Mouse (Mus musculus): ENCODE data around the gene Tnnc2. TPM values are rescaled to one million over a fixed set of nuclear protein-coding genes. Genes with fewer than 3 reads are reported as not detected.
A peak's percentile ranks its signal among the peaks of the same experiment; 100 is the strongest.

The Tnnc2 gene
- polyA plus RNA-seq, 1 experiment from 2014 or later, result 1.0 TPM

DNA sequence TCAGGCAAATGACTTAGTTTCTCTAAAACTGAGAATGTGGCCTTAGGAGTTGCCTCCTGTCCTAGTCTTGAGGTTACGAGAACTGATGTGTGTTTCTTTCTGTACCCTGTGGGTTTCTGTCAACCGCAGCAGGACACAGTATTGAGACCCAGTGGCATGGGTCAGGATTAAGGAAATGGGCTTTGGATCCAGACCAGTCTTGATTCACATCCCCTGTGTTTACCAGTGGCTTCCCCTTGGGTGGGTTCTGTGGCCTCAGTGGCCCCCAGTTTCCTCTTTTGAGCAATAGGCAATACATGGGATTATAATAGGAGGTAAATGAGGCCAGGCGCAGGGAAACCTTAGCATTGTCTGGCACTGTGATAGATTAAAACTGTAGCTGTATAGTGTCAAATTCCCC is 7.3 kb upstream of the Tnnc2 start:
- H3K27me3 ChIP-seq (ENCODE audit: insufficient read depth, low read length), result no peaks in the 10 kb centered on the region
- DNase-seq (ENCODE audit: low spot score) (no peak), ATAC-seq (replicated peaks; ENCODE audit: low FRiP score, low read depth) (no peak)
- TF ChIP-seq CTCF (IDR thresholded peaks at IDR 0.05; ENCODE audit: low read depth), result no peak
- H3K4me1 ChIP-seq (replicated peaks; ENCODE audit: insufficient read depth, low read length), result no peaks in the 10 kb centered on the region; the same call in 1 of the 2 replicates
- H3K27ac ChIP-seq, result peak overlapping the region; percentile 90
- H3K4me3 ChIP-seq (replicated peaks; ENCODE audit: low read depth, low read length), result peak overlapping the region; percentile 67; the same call in 1 of the 2 replicates
- H3K9me3 ChIP-seq (replicated peaks; ENCODE audit: low read length), result no peaks in the 10 kb centered on the region
- peaks cover 16% of the 10 kb centered on the region for H3K36me3 ChIP-seq (ENCODE audit: insufficient read depth, low read length)
- WGBS, result 75% methylated on average over 3 of the region's 3 CpGs
- peak overlapping the region; percentile 75 for H3K4me2 ChIP-seq (ENCODE audit: low read length)
- 0 out of 2 replicates have a peak overlapping the region, but pooled peaks have one; percentile 76 for H3K9ac ChIP-seq (ENCODE audit: low read depth, low read length)

DNA sequence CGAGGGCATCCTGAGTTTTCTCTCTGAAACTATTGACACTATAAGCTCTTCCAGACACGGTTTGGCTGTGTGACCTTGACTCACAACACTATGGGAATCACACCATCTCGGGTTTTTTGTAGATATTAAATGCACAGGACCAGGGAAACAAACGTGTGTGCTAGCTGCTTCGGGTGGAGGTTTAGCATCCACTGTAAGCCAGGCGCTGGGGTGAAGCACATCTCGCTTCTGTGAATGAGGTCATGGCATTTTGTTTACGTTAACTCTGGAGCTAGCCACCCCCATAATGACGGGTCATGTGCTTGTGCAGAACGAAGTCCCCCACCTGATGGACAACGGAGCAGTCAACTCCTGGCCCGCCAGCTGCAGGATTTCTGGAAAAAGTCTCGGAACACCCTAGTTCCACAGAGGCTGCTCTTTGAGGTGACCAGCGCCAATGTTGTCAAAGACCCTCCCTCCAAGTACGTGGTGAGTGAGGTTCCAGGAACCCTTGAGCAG is 6.7 kb upstream of the Tnnc2 start:
- no peaks in the 10 kb centered on the region for H3K27me3 ChIP-seq (ENCODE audit: insufficient read depth, low read length)
- H3K9ac ChIP-seq (ENCODE audit: low read depth, low read length), result peak overlapping the region; percentile 76
- ATAC-seq (replicated peaks; ENCODE audit: low FRiP score, low read depth) (no peak), DNase-seq (ENCODE audit: low spot score) (peak; percentile 51)
- 6% methylated on average over 15 of the region's 15 CpGs for WGBS
- peak overlapping the region; percentile 90 for H3K27ac ChIP-seq
- H3K4me2 ChIP-seq (ENCODE audit: low read length), result peak overlapping the region; percentile 75
- no peaks in the 10 kb centered on the region; the same call in 1 of the 2 replicates for H3K4me1 ChIP-seq (replicated peaks; ENCODE audit: insufficient read depth, low read length)
- no peaks in the 10 kb centered on the region for H3K9me3 ChIP-seq (replicated peaks; ENCODE audit: low read length)
- peaks cover 10% of the 10 kb centered on the region; the same call in 1 of the 2 replicates for H3K36me3 ChIP-seq (ENCODE audit: insufficient read depth, low read length)
- TF ChIP-seq CTCF (IDR thresholded peaks at IDR 0.05; ENCODE audit: low read depth), result no peak
- peak overlapping the region; percentile 67 for H3K4me3 ChIP-seq (replicated peaks; ENCODE audit: low read depth, low read length)

DNA sequence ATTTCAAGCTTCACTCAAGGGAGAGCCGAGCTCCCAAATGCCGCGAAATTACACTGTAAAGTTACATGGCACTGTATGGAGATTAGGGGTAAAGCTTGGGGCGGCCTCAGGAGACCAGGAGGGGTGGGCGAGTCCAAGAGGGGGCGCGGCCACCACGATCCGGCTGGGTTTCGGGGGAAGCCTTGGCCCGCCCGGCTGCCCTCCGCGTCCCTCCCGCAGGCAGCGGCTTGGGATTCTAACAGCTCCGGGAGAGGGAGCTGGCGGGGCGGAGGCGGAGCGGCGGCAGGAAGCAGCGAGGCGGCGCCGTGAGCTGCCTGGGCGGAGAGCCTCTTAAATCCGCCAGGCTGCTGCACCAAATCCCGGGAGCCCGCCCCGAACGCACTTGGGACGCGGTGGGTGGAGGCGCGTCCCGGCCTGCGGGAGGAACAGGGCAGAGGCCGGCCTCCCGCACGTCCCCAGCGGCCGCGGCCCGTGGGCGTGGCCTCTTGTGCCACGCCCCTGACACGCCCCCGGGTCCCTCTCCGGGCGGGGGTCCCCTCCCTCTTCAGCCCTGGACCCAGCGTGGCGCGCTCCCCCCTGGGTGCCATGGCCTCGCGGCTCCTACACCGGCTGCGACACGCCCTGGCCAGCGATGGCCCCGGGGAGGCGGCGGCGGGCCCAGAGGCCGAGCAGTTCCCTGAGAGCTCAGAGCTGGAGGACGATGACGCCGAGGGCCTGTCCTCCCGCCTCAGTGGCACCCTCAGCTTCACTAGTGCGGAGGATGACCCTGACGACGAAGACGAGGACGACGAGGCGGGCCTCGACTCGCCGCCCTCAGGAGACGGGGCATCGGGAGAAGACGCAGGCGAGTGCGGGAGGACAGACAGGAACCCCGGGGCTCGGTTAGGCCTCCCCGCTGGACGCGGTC is 6.0 kb upstream of the Tnnc2 start, which contains the start of gene Snx21:
Gene Snx21, plus strand, starts transcription at position 343 of the 907 bp plus-strand sequence.
- Histone ChIP-seq H3K4me3 (replicated peaks; ENCODE audit: low read depth, low read length) (peak within 1 kb of the TSS; percentile 67), H3K9ac (ENCODE audit: low read depth, low read length) (peak within 1 kb of the TSS; percentile 76), H3K4me2 (ENCODE audit: low read length) (peak within 1 kb of the TSS; percentile 75), H3K4me1 (replicated peaks; ENCODE audit: insufficient read depth, low read length) (no peaks in the 10 kb centered on the region; the same call in 1 of the 2 replicates), H3K36me3 (ENCODE audit: insufficient read depth, low read length) (peaks cover 4% of the 10 kb centered on the region; the same call in 1 of the 2 replicates), H3K27ac (peak within 1 kb of the TSS; percentile 90), H3K9me3 (replicated peaks; ENCODE audit: low read length) (no peaks in the 10 kb centered on the region), H3K27me3 (ENCODE audit: insufficient read depth, low read length) (no peaks in the 10 kb centered on the region)
- WGBS, result under 1% methylated on average over 75 of the region's 89 CpGs
- peak; percentile 87 for ATAC-seq (replicated peaks; ENCODE audit: low FRiP score, low read depth)
- TF ChIP-seq CTCF (IDR thresholded peaks at IDR 0.05; ENCODE audit: low read depth), result peak; percentile 65
- DNase-seq (ENCODE audit: low spot score), result peak; percentile 92

DNA sequence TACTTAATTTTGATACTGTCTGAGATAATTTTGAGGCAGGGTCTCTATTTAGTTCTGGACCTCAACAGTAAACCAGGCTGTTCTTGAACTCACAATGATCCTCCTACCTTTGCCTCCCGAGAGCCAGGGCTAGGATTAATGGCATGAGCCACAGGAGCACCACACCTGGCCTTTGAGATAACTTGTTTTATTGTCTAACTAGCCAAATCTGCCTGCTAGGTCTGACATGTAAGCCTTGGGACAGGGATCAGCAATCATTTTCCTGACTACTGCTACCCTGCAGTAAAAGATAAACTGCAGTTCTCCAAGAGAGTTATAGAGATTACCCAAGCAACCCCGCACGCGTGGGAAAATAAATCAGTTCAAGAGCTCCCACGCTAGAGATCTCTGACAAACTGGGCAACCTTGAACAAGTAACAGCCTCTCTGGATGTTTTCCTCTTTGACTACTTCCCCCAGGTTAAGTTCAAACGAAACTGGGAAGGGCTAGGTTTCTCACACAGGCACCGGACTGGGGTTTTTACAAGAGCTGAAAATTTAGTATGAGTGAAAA is 5.2 kb upstream of the Tnnc2 start:
- no peaks in the 10 kb centered on the region for H3K36me3 ChIP-seq (ENCODE audit: insufficient read depth, low read length)
- no peaks in the 10 kb centered on the region; the same call in 1 of the 2 replicates for H3K4me1 ChIP-seq (replicated peaks; ENCODE audit: insufficient read depth, low read length)
- peak overlapping the region; percentile 67 for H3K4me3 ChIP-seq (replicated peaks; ENCODE audit: low read depth, low read length)
- H3K9ac ChIP-seq (ENCODE audit: low read depth, low read length), result peak overlapping the region; percentile 76
- H3K9me3 ChIP-seq (replicated peaks; ENCODE audit: low read length), result no peaks in the 10 kb centered on the region
- no peaks in the 10 kb centered on the region for H3K27me3 ChIP-seq (ENCODE audit: insufficient read depth, low read length)
- TF ChIP-seq CTCF (IDR thresholded peaks at IDR 0.05; ENCODE audit: low read depth), result no peak
- 3% methylated on average over 7 of the region's 7 CpGs for WGBS
- H3K4me2 ChIP-seq (ENCODE audit: low read length), result peak overlapping the region; percentile 75
- no peak for DNase-seq (ENCODE audit: low spot score)
- H3K27ac ChIP-seq, result peak overlapping the region; percentile 90
- no peak for ATAC-seq (replicated peaks; ENCODE audit: low FRiP score, low read depth)

DNA sequence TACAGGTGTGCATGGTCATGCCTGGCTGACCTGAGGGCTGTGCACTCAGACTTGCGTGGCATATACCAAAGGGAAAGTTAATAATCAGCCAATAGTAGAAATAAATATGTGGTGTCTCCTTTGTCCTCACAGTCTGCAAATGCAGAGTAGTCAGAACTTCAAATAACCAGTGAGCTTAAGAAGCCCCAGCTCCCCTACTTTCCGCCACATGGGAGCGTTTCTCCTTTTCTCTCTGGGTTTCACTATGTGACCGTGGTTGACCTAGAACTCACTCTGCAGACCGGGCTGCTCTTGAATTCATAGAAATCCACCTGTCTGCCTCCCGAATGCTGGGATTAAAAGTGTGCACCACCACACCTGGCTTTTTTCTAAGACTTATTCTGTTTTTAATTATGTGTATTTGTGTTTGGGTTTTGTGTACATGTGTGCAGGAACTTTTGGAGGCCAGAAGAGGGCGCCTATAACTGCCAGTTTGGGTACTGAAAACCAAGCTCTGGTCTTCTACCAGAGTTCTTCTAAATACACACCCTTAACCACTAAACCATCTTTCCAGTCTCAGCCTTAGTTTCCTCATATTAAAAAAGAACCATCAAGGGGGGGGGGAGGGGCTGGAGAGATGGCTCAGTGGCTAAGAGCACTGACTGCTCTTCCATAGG is 4.3 kb upstream of the Tnnc2 start:
- Histone ChIP-seq H3K4me2 (ENCODE audit: low read length) (no peak overlapping the region), H3K9ac (ENCODE audit: low read depth, low read length) (no peak overlapping the region), H3K27me3 (ENCODE audit: insufficient read depth, low read length) (no peaks in the 10 kb centered on the region), H3K9me3 (replicated peaks; ENCODE audit: low read length) (no peaks in the 10 kb centered on the region), H3K27ac (no peak overlapping the region), H3K4me1 (replicated peaks; ENCODE audit: insufficient read depth, low read length) (no peaks in the 10 kb centered on the region; the same call in 1 of the 2 replicates), H3K36me3 (ENCODE audit: insufficient read depth, low read length) (no peaks in the 10 kb centered on the region), H3K4me3 (replicated peaks; ENCODE audit: low read depth, low read length) (no peak overlapping the region)
- DNase-seq (ENCODE audit: low spot score), result peak; percentile 60
- ATAC-seq (replicated peaks; ENCODE audit: low FRiP score, low read depth), result no peak
- 70% methylated on average over 7 of the region's 7 CpGs for WGBS
- peak; percentile 62 for TF ChIP-seq CTCF (IDR thresholded peaks at IDR 0.05; ENCODE audit: low read depth)

DNA sequence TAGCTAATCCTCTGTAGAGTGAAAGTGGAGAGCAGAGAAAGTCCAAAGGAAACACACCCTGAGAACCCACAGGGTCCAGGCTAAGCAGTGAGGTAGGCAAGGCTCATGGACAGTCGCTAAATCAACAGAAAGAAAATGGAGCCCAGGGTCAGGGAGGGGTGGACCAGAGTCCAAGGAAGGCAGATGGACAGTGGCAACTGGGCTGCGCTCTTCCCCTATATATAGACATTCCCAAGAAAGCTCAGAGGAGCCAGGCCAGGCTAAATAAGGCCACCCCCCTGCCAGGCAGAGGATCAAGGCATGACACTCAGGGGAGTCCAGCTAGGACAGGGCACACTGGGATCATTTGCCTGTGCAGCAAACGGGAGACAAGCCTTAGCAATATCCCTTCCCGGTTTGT is 2.1 kb upstream of the Tnnc2 start:
- Histone ChIP-seq H3K36me3 (ENCODE audit: insufficient read depth, low read length) (no peaks in the 10 kb centered on the region), H3K4me1 (replicated peaks; ENCODE audit: insufficient read depth, low read length) (no peaks in the 10 kb centered on the region; the same call in 1 of the 2 replicates), H3K27ac (no peak overlapping the region), H3K4me3 (replicated peaks; ENCODE audit: low read depth, low read length) (no peak overlapping the region), H3K4me2 (ENCODE audit: low read length) (no peak overlapping the region), H3K27me3 (ENCODE audit: insufficient read depth, low read length) (no peaks in the 10 kb centered on the region), H3K9me3 (replicated peaks; ENCODE audit: low read length) (no peaks in the 10 kb centered on the region), H3K9ac (ENCODE audit: low read depth, low read length) (no peak overlapping the region)
- no peak for TF ChIP-seq CTCF (IDR thresholded peaks at IDR 0.05; ENCODE audit: low read depth)
- ATAC-seq (replicated peaks; ENCODE audit: low FRiP score, low read depth) (no peak), DNase-seq (ENCODE audit: low spot score) (no peak)
- 73% methylated on average over 4 of the region's 4 CpGs for WGBS

Measured in kidney, postnatal 0 days (tissue).